Mouse (Mus musculus): ENCODE data around the gene Zfp422.

DNA sequence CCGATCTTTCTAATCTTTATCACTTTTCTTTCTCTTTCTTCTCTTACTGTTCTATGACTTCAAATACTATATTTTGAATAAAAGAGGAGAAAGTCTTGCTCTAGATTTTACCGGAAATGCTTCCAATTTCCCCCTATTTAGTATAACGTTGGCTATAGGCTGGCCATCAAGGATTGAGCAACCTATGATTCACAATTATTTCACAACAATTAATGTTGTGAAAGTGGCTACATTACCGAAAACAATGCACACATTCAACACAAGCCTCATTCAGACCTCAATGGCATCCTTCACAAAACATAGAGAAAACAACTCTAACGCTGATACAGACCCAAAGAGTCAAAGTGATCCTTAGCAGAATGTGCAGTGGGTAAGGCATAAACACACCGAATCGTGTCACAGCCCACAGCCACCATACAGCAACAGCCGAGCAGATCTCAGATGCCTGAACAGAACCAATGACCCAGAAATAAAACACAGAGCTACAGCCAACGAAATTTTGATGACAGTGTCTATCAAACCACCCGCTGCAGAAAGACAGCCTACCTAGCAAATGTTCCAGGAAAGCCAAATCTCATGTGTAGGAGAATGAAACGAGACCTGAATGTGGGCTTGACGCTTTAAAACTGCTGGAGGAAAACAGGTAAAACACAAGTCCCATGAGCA lies 37.4 kb upstream of the Zfp422 start:
- TF ChIP-seq ZNF384 (IDR thresholded peaks at IDR 0.05; ENCODE audit: low read depth, low read length) (no peak), MYC (IDR thresholded peaks at IDR 0.05; ENCODE audit: low read depth, low read length) (no peak), POLR2A (IDR thresholded peaks at IDR 0.05; ENCODE audit: low read depth, low read length) (no peak), ETS1 (conservative IDR thresholded peaks at IDR 0.05; ENCODE audit: low read depth, low read length) (no peak), EP300 (IDR thresholded peaks at IDR 0.05; ENCODE audit: low read length) (no peak), POLR2AphosphoS2 (IDR thresholded peaks at IDR 0.05; ENCODE audit: low read depth, low read length) (no peak)

All from CH12.LX (cell line).